Mouse (Mus musculus) olfactory bulb, adult 2 months (tissue): ENCODE results near the gene Myh7.

Experiments used
- CTCF ChIP-seq: fragments of 200-500 bp; IDR thresholded peaks from 2 replicates; pipeline ENCODE4 v1.5.1; 2012; ENCODE audit warnings: low read depth, mild to moderate bottlenecking, low read length, moderate library complexity; ENCODE audit not compliant: insufficient read depth
- POLR2A ChIP-seq: fragments of 200-500 bp; IDR thresholded peaks from 2 replicates; pipeline ENCODE4 v1.6.1; 2012; ENCODE audit warnings: mild to moderate bottlenecking, low read depth, low read length, moderate library complexity; ENCODE audit not compliant: insufficient read depth

GRCm38 (mm10) chr14:54962714-54963113 lies 31.7 kb downstream of the Myh7 start:
- no peak for TF ChIP-seq CTCF
- no peak for TF ChIP-seq POLR2A
